Mouse (Mus musculus) heart, embryonic 13.5 days (tissue): Measurements from ENCODE around the gene Cxcl15. TPM values are rescaled to one million over a fixed set of nuclear protein-coding genes. Genes with fewer than 3 reads are reported as not detected.
"Not testable (repeated sequence)": the region's sequence is repeated elsewhere in the genome, so short reads cannot be mapped to it uniquely, and the experiment has no call there.

Source experiments
- ATAC-seq: fragments of 200-750 bp; cut with Nextera tagmentation; 2 replicates; pipeline ENCODE4 v1.8.0; 2017; ENCODE audit warnings: moderate TSS enrichment; ENCODE audit not compliant: insufficient number of reproducible peaks, low FRiP score, low TSS enrichment; ENCODE audit errors: extremely low read depth
- H3K27ac ChIP-seq: fragments of 300-500 bp; sonication (generic); replicated peaks from 2 replicates; pipeline ENCODE4 v1.5.1; 2015; ENCODE audit warnings: moderate library complexity, mild to moderate bottlenecking, inconsistent platforms
- H3K27me3 ChIP-seq: fragments of 300-500 bp; sonication (generic); replicated peaks from 2 replicates; pipeline ENCODE4 v1.6.1; 2015; ENCODE audit warnings: mild to moderate bottlenecking, inconsistent platforms
- H3K36me3 ChIP-seq: fragments of 300-500 bp; sonication (generic); 2 replicates; pipeline ENCODE4 v1.6.1; 2015; ENCODE audit warnings: mild to moderate bottlenecking, inconsistent platforms
- H3K4me1 ChIP-seq: fragments of 300-500 bp; sonication (generic); 2 replicates; pipeline ENCODE4 v1.6.1; 2015; ENCODE audit warnings: inconsistent platforms
- H3K4me2 ChIP-seq: fragments of 300-500 bp; sonication (generic); 2 replicates; pipeline ENCODE4 v1.6.1; 2015; ENCODE audit warnings: inconsistent platforms, mild to moderate bottlenecking, moderate library complexity
- H3K4me3 ChIP-seq: fragments of 300-500 bp; sonication (generic); 2 replicates; pipeline ENCODE4 v1.5.1; 2015; ENCODE audit warnings: moderate library complexity, mild to moderate bottlenecking, inconsistent platforms
- H3K9ac ChIP-seq: fragments of 300-500 bp; sonication (generic); 2 replicates; pipeline ENCODE4 v1.6.1; 2015; ENCODE audit warnings: inconsistent platforms, mild to moderate bottlenecking, moderate library complexity
- H3K9me3 ChIP-seq: fragments of 300-500 bp; sonication (generic); 2 replicates; pipeline ENCODE4 v1.6.1; 2016; ENCODE audit warnings: inconsistent platforms
- WGBS: fragments of 180-500 bp; shearing (Covaris S2); methylation state at CpG from one replicate; pipeline ENCODE4 v1.1.7; 2015; ENCODE audit warnings: mixed read lengths; 5-methylcytosine and 5-hydroxymethylcytosine counted together
- microRNA-seq: library from miRNA; unstranded; fragments of <30 nt; microRNA quantifications from one replicate; pipeline ENCODE4, GENCODE M21; 2016
- polyA plus RNA-seq: library from polyadenylated mRNA; unstranded; fragments of >200 nt; fragmentation: Nextera tagmentation; extraction: Ambion mirVana; gene quantifications from 2 replicates; pipeline ENCODE4 v1.2.1, GENCODE M21; 2015

Gene Cxcl15
- polyA plus RNA-seq, 1 experiment from 2014 or later = 0.56 TPM

GRCm38 (mm10) chr5:90850096-90850495, 55.8 kb downstream of the Cxcl15 start:
- H3K9me3 ChIP-seq, H3K9ac ChIP-seq, H3K27ac ChIP-seq, H3K4me1 ChIP-seq, H3K36me3 ChIP-seq, H3K27me3 ChIP-seq, H3K4me3 ChIP-seq, H3K4me2 ChIP-seq, ATAC-seq: not testable (repeated sequence)
- 79% methylated on average over 7 of the region's 7 CpGs for WGBS

DNA sequence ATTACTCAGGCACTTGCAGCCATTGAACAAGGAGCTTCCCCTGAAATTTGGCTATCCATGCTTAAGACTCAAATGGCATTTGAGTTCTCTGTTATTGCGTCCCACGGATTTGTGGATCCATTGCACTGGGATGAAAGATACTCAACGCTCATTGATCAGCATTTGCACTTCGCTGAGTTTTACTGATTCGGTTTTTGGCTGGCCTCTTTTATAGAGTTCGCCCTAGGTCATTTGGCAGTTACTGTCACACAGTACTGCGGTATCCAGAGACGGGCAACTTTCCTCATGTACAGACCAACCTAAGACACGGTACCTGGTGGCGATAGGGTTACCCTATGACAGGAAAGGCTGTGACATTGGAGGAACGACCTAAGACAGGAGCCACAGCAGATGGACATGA, 57.1 kb downstream of the Cxcl15 start:
- WGBS = 85% methylated on average over 11 of the region's 11 CpGs
- H3K4me2 ChIP-seq, H3K4me1 ChIP-seq, H3K9me3 ChIP-seq, H3K36me3 ChIP-seq, H3K27me3 ChIP-seq, H3K4me3 ChIP-seq, H3K9ac ChIP-seq, ATAC-seq, H3K27ac ChIP-seq: not testable (repeated sequence)

Small RNAs within 50 kb of the gene (microRNA-seq; reads per million reads assigned to microRNA genes)
- gene Gm24322 = not detected

Other genes starting within 250 kb of the Cxcl15 start
- gene 5830473C10Rik, start 233.4 kb upstream of the Cxcl15 start, polyA plus RNA-seq = not detected in 2 replicates
- gene Rassf6, start 153.9 kb upstream of the Cxcl15 start, polyA plus RNA-seq = 0.43 and 0.71 TPM in 2 replicates
- 0.17 TPM in 1 of 2 replicates, not detected in the other for gene Cxcl5, start 35.2 kb upstream of the Cxcl15 start, polyA plus RNA-seq
- gene Ppbp, start 26.0 kb upstream of the Cxcl15 start, polyA plus RNA-seq = 6.1 and 9.9 TPM in 2 replicates
- gene Pf4, start 22.1 kb upstream of the Cxcl15 start, polyA plus RNA-seq = 57.8 and 63.4 TPM in 2 replicates
- gene Cxcl3, start 8.4 kb upstream of the Cxcl15 start, polyA plus RNA-seq = not detected in 2 replicates
- gene Cxcl1, start 96.7 kb downstream of the Cxcl15 start, polyA plus RNA-seq = 0.45 and 0.69 TPM in 2 replicates
- gene Cxcl2, start 109.3 kb downstream of the Cxcl15 start, polyA plus RNA-seq = not detected in 2 replicates
- 28.1 and 31.3 TPM in 2 replicates for gene Mthfd2l, start 136.6 kb downstream of the Cxcl15 start, polyA plus RNA-seq
- gene Epgn, start 232.9 kb downstream of the Cxcl15 start, polyA plus RNA-seq = 0.13 and 0.16 TPM in 2 replicates